Mouse (Mus musculus) thymus, postnatal 4 days (tissue): ENCODE results near the gene Yipf1.

Experiments used
- DNase-seq: peaks from one replicate; pipeline ENCODE4 v3.0.0; 2021

Yipf1 gene

GRCm38 (mm10) chr4:107313690-107314478 lies at the start of gene Yipf1:
Gene Yipf1 (plus strand): TSS chr4:107314363.
- DNase-seq, result peak; percentile 90

GRCm38 (mm10) chr4:107273683-107274082 lies 40.5 kb upstream of the Yipf1 start:
- DNase-seq, result no peak

GRCm38 (mm10) chr4:107274511-107274910 lies 39.7 kb upstream of the Yipf1 start:
- DNase-seq, result no peak

GRCm38 (mm10) chr4:107278188-107278707 lies 35.9 kb upstream of the Yipf1 start:
- DNase-seq, result no peak

- no peak for DNase-seq
These were observed 33.2 kb upstream of the Yipf1 start for GRCm38 (mm10) chr4:107280843-107281475.

- DNase-seq, result no peak
These were observed 28.5 kb upstream of the Yipf1 start for GRCm38 (mm10) chr4:107285446-107286200.

GRCm38 (mm10) chr4:107286386-107286785 lies 27.8 kb upstream of the Yipf1 start:
- no peak for DNase-seq

GRCm38 (mm10) chr4:107287517-107287916 lies 26.6 kb upstream of the Yipf1 start:
- DNase-seq, result no peak

GRCm38 (mm10) chr4:107291611-107292272 lies 22.4 kb upstream of the Yipf1 start:
- DNase-seq, result no peak

GRCm38 (mm10) chr4:107292273-107292662 lies 21.9 kb upstream of the Yipf1 start:
- DNase-seq, result no peak

GRCm38 (mm10) chr4:107298071-107298606 lies 16.0 kb upstream of the Yipf1 start:
- no peak for DNase-seq

- DNase-seq, result no peak
These were observed 14.3 kb upstream of the Yipf1 start for GRCm38 (mm10) chr4:107299779-107300340.

- no peak for DNase-seq
These were observed 13.8 kb upstream of the Yipf1 start for GRCm38 (mm10) chr4:107300371-107300770.

GRCm38 (mm10) chr4:107300902-107301555 lies 13.1 kb upstream of the Yipf1 start:
- no peak for DNase-seq

GRCm38 (mm10) chr4:107302221-107302620 lies 11.9 kb upstream of the Yipf1 start:
- no peak for DNase-seq

- DNase-seq, result no peak
These were observed 11.3 kb upstream of the Yipf1 start for GRCm38 (mm10) chr4:107302832-107303231.

GRCm38 (mm10) chr4:107303531-107303930 lies 10.6 kb upstream of the Yipf1 start:
- no peak for DNase-seq

GRCm38 (mm10) chr4:107306966-107307365 lies 7.2 kb upstream of the Yipf1 start, which contains the start of gene Dio1:
Gene Dio1 (minus strand): TSS chr4:107307169.
- no peak for DNase-seq

- DNase-seq, result no peak
These were observed 279 bp downstream of the Yipf1 start for GRCm38 (mm10) chr4:107314479-107314805.

GRCm38 (mm10) chr4:107318646-107319045 lies 4.5 kb downstream of the Yipf1 start:
- no peak for DNase-seq

- no peak for DNase-seq
These were observed 6.9 kb downstream of the Yipf1 start for GRCm38 (mm10) chr4:107321041-107321440.

- no peak for DNase-seq
These were observed 8.9 kb downstream of the Yipf1 start for GRCm38 (mm10) chr4:107323113-107323512.
